Mouse (Mus musculus): ENCODE results near the gene Gm10491.

Gene Gm10491

DNA sequence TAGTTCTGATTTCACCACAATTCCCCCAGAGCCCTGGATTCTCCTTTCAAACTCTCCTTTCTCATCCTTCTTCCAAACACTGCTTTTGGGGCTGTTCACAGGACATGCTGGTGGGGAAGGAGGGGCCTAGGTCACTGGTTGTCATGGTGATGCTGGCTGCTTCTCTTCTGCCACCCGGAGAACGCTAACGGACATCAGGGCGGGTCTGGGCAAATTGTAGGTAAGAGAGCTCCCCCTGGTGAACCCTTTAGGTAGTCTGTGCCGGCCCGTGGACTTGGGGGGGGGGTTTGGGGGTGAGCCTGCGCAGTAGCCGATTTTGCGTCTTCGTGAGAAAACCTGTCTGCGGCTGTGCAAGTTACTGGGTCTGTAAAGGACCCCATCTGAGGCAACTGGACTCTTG lies 27.8 kb downstream of the Gm10491 start:
- DNase-seq (ENCODE audit: low spot score in 2 of 2) = peak; percentile 77 to 85

- DNase-seq (ENCODE audit: low spot score in 2 of 2) = peak; percentile 45 to 52
Observed at GRCm38 (mm10) chrX:7878495-7878894, 29.1 kb downstream of the Gm10491 start.

DNA sequence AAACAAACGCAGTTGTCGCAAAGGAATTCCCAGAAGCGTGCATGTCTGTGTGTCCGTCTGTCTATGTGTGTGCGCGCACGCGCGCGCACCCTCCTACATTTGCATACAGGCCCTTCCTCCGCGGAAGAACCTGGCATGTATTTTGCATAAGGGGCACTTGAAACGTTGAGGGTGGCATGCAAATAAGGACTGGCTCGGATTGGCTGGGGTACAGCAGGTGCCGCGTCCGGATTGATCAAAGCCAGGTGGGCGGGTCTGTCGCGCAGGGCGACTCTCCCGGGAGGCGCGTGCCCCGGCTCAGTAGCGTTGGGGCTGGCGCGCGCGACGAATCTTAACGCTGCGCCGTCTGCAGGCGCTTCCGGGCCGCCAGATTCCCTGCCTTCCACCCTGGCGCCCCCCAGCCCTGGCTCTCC lies 29.6 kb downstream of the Gm10491 start, which contains the start of gene Pim2:
Pim2 (plus strand) TSS at position 256 of the 413 bp plus-strand sequence.
- DNase-seq (ENCODE audit: low spot score in 2 of 2) = peak; percentile 91 to 93

DNA sequence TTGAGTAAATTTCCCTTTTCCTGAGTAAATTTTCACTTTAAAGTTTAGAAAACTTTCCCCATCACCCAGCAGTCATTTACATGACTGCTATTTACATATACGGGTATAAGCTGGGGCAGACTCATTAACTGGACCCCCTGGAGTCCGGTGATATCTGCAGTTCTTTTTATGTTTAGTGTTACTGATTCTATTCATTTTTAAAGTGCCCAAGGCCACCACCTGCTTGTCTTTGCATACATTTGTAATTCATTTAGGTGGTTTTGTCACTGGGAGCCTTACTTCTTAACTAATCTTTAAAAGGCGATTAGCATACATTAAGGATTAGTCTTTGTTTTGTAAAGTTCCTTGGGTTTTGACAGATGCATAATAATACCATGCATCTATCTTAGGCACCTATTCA lies 37.8 kb downstream of the Gm10491 start:
- no peak for DNase-seq (ENCODE audit: low spot score in 2 of 2)

- no peak for DNase-seq (ENCODE audit: low spot score in 2 of 2)
Observed at GRCm38 (mm10) chrX:7868506-7868905, 39.1 kb downstream of the Gm10491 start.

DNA sequence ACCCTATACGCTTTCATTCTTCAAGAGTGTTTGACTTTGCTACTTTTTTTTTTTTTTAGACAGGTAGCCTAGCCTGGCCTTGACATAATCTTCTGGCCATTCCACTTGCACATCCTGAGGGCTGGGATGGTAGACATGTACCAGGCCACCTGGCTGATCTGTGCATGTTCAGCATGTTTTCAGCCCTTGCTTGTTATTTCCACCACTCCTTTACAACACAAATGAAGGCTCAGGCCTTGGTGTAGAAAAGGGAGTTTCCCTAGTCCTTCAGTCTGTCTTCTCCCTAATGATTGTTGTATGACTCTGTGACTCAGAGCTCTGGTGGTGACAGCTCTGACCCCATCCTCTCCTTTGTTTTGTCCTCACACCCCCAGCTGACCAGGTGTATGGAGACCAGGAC lies 40.5 kb downstream of the Gm10491 start:
- DNase-seq (ENCODE audit: low spot score in 2 of 2) = no peak

- DNase-seq (ENCODE audit: low spot score in 2 of 2) = no peak
Observed at GRCm38 (mm10) chrX:7865786-7866185, 41.8 kb downstream of the Gm10491 start.

DNA sequence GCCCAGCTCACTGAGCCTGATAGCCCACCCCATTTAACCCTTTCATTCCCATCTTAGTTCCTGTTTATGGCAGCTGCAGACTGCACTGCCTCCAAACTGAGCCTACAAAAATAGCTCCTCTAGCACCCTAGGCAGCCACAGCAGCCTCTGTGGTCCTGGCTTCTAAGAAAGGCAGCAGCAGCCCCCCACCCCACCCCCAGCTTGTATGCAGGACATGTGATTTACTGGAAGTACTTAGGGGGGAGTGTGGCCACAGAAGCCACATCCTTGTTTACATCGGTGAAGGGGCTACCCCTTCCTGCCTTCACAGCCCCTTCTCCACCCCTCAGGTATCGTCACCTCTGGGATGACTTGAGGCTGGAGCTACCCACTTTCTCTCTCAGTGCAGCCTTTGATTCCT lies 42.3 kb downstream of the Gm10491 start:
- DNase-seq (ENCODE audit: low spot score in 2 of 2) = no peak

DNA sequence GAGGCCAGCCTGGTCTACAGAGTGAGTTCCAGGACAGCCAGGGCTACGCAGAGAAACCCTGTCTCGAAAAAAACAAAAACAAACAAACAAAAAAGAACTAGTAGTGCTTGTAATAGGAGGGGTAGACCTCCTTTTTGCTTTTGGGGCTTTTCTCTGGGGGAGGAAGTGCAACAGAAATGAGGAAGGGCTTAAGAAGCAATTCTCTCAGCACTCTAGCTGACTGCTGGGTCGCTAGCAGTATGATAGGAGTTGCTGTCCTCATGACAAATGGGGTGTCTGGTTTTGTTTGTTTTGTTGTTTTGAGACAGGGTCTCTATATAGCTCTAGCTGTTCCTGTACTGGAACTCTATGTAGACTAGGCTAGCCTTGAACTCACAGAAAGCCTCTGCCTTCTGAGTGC lies 43.1 kb downstream of the Gm10491 start:
- DNase-seq (ENCODE audit: low spot score in 2 of 2) = no peak

DNA sequence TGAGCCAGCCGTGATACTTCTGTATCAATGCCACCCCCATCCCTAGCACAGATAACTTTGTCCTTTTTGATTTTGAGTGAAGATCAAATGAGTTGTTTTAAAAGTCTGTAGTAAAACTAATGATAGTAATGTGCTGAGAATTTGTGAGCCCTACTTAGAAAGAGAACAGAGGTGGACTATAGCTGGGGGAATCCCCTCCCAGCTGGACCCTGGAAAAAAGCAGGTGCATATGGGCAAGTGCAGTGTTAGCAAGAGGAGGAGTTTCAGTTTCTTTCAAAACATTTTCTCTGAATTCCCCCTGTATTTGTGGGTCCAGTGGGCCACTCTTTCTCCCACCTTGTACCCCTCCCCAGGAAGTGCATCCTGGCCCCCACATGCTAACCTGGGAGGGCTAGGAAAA lies 44.5 kb downstream of the Gm10491 start:
- no peak for DNase-seq (ENCODE audit: low spot score in 2 of 2)

DNA sequence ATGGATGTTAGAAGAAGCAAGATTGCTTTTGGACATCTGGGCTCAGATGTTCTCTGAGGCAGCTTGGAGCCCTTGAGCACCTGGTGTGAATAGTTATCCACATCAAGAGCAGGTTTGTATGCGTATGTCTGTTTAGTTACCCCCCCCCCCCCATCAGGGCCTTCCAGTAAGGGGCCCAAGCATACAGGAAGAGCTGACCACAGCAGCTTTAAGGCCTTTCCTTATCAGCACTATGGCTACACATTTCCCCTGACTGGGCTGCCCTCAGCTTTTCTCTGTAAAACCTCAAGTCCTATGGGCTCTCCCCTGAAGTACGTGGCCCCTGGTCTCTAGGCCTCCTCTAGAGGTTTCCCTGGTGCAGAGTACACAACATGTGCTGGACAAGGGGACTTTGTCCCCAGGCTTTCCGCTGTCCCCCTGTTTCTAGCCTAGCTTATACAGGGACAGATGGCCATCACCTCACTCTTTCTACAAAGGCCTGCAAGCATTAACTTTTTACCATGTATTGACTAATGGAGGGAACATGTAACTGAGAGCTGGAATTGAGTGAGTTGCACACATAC lies 48.4 kb downstream of the Gm10491 start:
- no peak for DNase-seq (ENCODE audit: low spot score in 2 of 2)
